Mouse (Mus musculus) ES-E14 (cell line): Measurements from ENCODE around the gene Satb2. TPM values are rescaled to one million over a fixed set of nuclear protein-coding genes. Genes with fewer than 3 reads are reported as not detected.

Experiments used
- DNase-seq: peaks from one replicate; pipeline ENCODE4 v3.0.0-alpha.2; 2013; ENCODE audit warnings: low read depth, low spot score
- H3K27ac ChIP-seq: 2 replicates; pipeline ENCODE4 v1.5.1; 2012; ENCODE audit warnings: low read depth, mild to moderate bottlenecking, low read length, moderate library complexity, mixed read lengths; ENCODE audit not compliant: poor library complexity, insufficient read depth, severe bottlenecking
- H3K36me3 ChIP-seq: 2 replicates; pipeline ENCODE4 v1.6.1; 2012; ENCODE audit warnings: mild to moderate bottlenecking, low read length, moderate library complexity, mixed read lengths; ENCODE audit not compliant: control insufficient read depth, poor library complexity, insufficient read depth, severe bottlenecking
- H3K4me1 ChIP-seq, 2 experiments: fragments of 150-350 bp in 1 of 2; sonication (generic) in 1 of 2; 2 replicates each; pipeline ENCODE4 v1.6.1; 2012; ENCODE audit warnings: low read length in 2 of 2, mild to moderate bottlenecking in 1 of 2, mixed read lengths in 1 of 2; ENCODE audit not compliant: control insufficient read depth in 2 of 2, insufficient read depth in 2 of 2, poor library complexity in 1 of 2
- H3K4me3 ChIP-seq, 2 experiments: fragments of 150-350 bp in 1 of 2; sonication (generic) in 1 of 2; 2 replicates each; pipeline ENCODE4 v1.5.1; 2012; ENCODE audit warnings: low read length in 2 of 2, low read depth in 1 of 2, mild to moderate bottlenecking in 1 of 2, mixed read lengths in 1 of 2; ENCODE audit not compliant: insufficient read depth in 1 of 2, poor library complexity in 1 of 2, severe bottlenecking in 1 of 2
- H3K9ac ChIP-seq: 2 replicates; pipeline ENCODE4 v1.6.1; 2012; ENCODE audit warnings: low read depth, mild to moderate bottlenecking, low read length, mixed read lengths; ENCODE audit not compliant: poor library complexity, insufficient read depth, severe bottlenecking
- H3K9me3 ChIP-seq: fragments of 150-350 bp; sonication (generic); 2 replicates; pipeline ENCODE4 v1.6.1; 2012; ENCODE audit warnings: low read depth, mild to moderate bottlenecking, low read length; ENCODE audit not compliant: control insufficient read depth, insufficient read depth
- CHD2 ChIP-seq: IDR thresholded peaks from 2 replicates; pipeline ENCODE4 v1.6.1; 2014; ENCODE audit warnings: mild to moderate bottlenecking, low read depth, low read length, inconsistent platforms
- HCFC1 ChIP-seq: IDR thresholded peaks from 2 replicates; pipeline ENCODE4 v1.6.1; 2012; ENCODE audit warnings: low read length, inconsistent platforms, borderline replicate concordance; ENCODE audit not compliant: insufficient read depth
- MAFK ChIP-seq: IDR thresholded peaks from 2 replicates; pipeline ENCODE4 v1.6.1; 2014; ENCODE audit warnings: mild to moderate bottlenecking, low read depth, low read length, inconsistent platforms; ENCODE audit not compliant: insufficient read depth
- ZC3H11A ChIP-seq: IDR thresholded peaks from 2 replicates; pipeline ENCODE4 v1.6.1; 2012; ENCODE audit warnings: low read depth, mild to moderate bottlenecking, inconsistent platforms, low read length, borderline replicate concordance
- ZNF384 ChIP-seq: IDR thresholded peaks from 2 replicates; pipeline ENCODE4 v1.6.1; 2012; ENCODE audit warnings: low read depth, low read length, inconsistent platforms
- in situ Hi-C, 2 experiments: fragments of 600-800 bp; cut with MboI; formaldehyde crosslinking; loops; one replicate each; pipeline ENCODE4 v1.15.1; 2025; ENCODE audit warnings: low sequenced_read_pairs in 2 of 2, inconsistent platforms in 1 of 2; ENCODE audit not compliant: unreplicated experiment in 2 of 2
- total RNA-seq: library from RNA; depleted of rRNA; stranded (reverse); fragments of 300-350 nt; gene quantifications from 2 replicates; pipeline ENCODE4 v1.2.3, GENCODE M21; 2012

Satb2 gene
- total RNA-seq, 1 experiment, result 2.8 TPM

DNA sequence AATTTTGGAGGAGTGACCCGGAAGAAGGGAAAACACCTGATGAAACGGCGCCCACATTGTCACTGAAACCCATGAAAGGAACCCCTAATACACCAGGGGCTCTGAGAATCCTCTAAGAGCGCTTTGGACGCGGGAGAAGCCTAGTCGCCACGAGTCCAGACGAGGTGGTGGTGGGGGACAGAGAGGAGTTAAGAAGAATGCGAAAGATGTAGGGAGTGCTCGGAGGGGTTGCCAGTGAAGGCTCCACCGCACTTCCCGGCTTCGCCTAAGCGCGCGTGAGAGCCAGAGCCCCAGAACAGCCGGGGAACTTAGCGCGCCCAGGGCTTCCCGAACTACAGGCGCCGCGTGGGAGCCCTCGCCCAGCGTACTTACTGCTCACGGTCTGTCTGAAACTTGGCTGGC, 7.7 kb downstream of the Satb2 start:
- in situ Hi-C loops, result no loop called here
- DNase-seq, result no peak

GRCm38 (mm10) chr1:56969364-56970360, 8.8 kb downstream of the Satb2 start:
- no peak for DNase-seq
- Histone ChIP-seq H3K4me3 (peak overlapping the region; percentile 31 to 56), H3K9me3 (no peaks in the 10 kb centered on the region), H3K36me3 (no peaks in the 10 kb centered on the region), H3K27ac (no peak overlapping the region), H3K4me1 (no peaks in the 10 kb centered on the region; a peak in 1 of 4 replicates), H3K9ac (peak overlapping the region; percentile 3; the same call in 1 of the 2 replicates)
- TF ChIP-seq CHD2 (no peak), ZNF384 (no peak)
- in situ Hi-C loops, result no loop called here

More for the DNA sequence above, 7.7 kb downstream of the Satb2 start:
- no peak overlapping the region for H3K9ac ChIP-seq
- TF ChIP-seq MAFK (no peak), CHD2 (no peak), ZC3H11A (no peak), HCFC1 (peak; percentile 34; the same call in 1 of the 2 replicates)
- H3K36me3 ChIP-seq, result no peaks in the 10 kb centered on the region
- no peak overlapping the region for H3K27ac ChIP-seq
- H3K9me3 ChIP-seq, result no peaks in the 10 kb centered on the region
- H3K4me3 ChIP-seq, result peak overlapping the region; percentile 10 to 65
- H3K4me1 ChIP-seq, result no peaks in the 10 kb centered on the region; a peak in 1 of 4 replicates

- Histone ChIP-seq H3K4me3 (no peak overlapping the region), H3K9ac (no peak overlapping the region)
- in situ Hi-C loops, result no loop called here
These were observed 12.4 kb downstream of the Satb2 start for GRCm38 (mm10) chr1:56965879-56966579.

GRCm38 (mm10) chr1:56964493-56964892, 14.0 kb downstream of the Satb2 start:
- no peak for DNase-seq
- Histone ChIP-seq H3K27ac (no peak overlapping the region), H3K9me3 (no peaks in the 10 kb centered on the region), H3K36me3 (no peaks in the 10 kb centered on the region), H3K4me1 (no peaks in the 10 kb centered on the region), H3K4me3 (no peak overlapping the region), H3K9ac (no peak overlapping the region)
- in situ Hi-C loops, result no loop called here
- TF ChIP-seq ZNF384 (no peak), HCFC1 (no peak), MAFK (no peak), CHD2 (no peak)

More at GRCm38 (mm10) chr1:56965879-56966579, 12.4 kb downstream of the Satb2 start:
- Histone ChIP-seq H3K4me1 (no peaks in the 10 kb centered on the region; a peak in 1 of 4 replicates), H3K36me3 (no peaks in the 10 kb centered on the region), H3K27ac (no peak overlapping the region), H3K9me3 (no peaks in the 10 kb centered on the region)
- DNase-seq, result no peak
- TF ChIP-seq ZC3H11A (no peak), MAFK (no peak), HCFC1 (no peak), CHD2 (no peak), ZNF384 (no peak)
